Mouse (Mus musculus): ENCODE data around the gene Azgp1.
A peak's percentile ranks its signal among the peaks of the same experiment; 100 is the strongest.
"Not testable (repeated sequence)": the region's sequence is repeated elsewhere in the genome, so short reads cannot be mapped to it uniquely, and the experiment has no call there.

Azgp1 gene

DNA sequence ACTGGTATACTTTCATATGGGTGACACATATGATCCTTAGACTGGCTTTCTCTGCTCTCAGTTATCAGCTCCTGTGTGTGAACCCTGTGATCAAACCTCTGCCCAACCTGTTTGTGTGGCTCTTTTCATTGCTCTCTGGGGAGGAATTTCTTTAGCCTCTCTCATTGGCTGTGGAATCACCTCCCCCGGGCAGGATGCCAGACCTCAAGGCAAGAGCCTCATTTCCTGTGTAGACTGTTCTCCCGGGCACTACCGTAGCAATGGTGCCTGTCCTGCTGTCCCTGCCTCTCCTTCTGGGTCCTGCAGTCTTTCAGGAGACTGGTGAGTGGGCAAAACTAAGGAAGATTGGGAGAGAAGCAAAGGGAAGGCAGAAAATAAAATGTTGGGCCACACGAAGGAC lies at the start of gene Azgp1:
Gene Azgp1, plus strand, starts transcription at position 221 of the 400 bp plus-strand sequence.
- DNase-seq = no peak

DNA sequence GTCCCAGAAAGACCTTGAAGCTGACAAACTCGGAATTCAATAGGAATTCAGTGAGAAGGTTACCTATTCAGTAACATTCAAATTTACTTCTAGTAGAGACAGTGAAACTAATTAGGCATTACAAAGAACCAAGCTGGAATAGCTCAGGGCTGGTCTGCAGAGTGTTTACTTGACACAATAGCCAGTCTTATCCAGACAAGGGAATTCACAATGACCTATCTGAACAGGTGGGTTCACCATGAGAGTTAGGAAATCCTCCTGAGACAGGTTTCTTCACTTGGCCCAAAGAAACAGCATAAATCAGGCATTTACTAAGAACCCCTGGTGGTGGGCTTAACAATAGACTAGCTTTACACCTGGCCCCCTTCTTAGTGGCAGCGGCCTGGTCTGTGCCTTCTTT lies 47.4 kb upstream of the Azgp1 start:
- not testable (repeated sequence) for DNase-seq

DNA sequence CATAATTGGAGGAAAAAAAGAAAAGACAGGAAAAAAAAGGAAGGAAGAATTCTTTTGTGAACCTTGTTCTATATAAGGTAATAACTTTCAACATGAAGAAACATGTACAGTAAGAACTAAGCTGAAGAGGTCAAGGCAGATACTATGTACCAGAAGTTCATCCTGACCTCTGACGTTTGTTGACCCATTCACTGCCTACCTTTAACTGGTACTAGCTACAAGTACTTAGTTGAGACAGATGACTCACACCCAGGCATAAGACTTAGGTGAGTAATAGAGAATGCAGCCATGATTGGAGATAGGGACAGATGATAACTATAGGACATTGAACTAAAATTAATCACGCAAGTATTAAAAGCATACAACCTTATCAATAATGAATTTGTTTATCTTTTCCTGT lies 44.8 kb upstream of the Azgp1 start:
- no peak for DNase-seq

DNA sequence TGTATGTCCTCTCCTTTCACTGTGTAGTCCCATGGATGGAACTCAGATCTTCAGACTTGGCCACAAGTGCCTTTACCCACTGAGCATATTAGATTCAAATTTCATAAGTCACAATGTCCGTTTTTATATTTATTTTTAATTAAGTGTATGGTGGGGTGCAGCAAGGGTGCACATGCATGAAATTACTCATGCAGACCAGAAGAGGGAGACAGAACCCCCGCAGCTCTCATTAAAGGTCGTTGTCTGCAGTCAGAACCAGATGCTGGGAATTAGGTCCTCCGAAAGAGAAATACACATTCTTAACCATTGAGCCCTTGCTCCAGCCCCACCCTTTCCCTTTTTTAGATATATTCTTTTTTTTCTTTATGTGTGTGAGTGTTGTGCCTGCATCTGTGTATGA lies 44.1 kb upstream of the Azgp1 start:
- no peak for DNase-seq

DNA sequence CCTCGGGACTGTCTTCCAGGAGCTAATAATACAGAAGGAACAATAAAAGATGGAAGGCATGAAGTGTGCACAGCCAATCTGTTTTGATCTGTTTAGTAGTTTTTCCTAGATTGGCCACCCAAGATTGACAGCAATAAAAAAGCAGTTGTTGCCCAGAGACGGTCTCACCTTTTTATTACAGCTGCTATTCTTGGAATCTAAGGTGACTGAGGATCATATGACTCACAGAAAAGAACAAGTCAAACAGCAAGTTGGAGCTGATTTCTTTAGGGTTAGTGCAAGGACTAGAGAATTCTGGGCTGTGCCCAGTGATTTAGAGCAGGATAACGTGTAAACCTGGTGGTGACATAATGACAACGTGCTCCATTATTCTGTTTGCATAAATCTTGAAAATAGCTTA lies 40.4 kb upstream of the Azgp1 start:
- no peak for DNase-seq

DNA sequence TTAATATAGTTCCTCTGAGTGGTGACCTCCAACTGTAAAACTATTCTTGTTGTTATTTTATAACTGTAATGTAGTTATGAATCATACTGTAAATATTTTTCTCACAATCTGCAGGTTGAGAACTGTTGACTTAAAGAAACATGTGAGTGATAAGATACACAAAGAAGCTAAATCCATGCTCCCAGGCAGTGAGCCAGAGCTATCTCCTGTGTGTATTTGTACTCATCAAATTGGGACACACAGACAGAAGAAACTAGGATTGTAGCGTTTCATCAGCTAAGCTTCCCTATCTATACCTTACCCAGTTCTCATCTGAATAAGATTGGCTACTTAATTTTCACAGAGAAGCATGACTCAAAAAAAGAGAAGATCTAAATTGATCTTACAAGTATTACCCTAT lies 38.2 kb upstream of the Azgp1 start:
- no peak for DNase-seq

DNA sequence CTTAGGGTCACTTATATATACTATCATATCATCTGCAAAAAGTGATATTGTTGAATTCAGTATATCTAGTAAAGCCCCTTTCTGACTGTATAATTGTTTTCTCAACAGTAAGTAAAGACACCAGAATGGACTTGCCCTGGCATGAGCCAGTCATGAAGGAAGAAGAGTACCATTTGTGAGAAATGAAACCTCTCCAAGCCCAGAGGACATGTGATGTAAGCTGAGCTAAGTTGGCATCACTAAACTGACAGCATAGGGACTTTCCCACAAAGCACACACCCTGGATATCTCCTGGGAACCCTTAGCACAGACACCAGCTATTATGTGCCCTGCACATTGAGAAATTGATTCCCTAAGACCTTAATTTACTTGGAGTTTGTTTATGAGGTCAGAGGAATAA lies 34.0 kb upstream of the Azgp1 start:
- DNase-seq = no peak

DNA sequence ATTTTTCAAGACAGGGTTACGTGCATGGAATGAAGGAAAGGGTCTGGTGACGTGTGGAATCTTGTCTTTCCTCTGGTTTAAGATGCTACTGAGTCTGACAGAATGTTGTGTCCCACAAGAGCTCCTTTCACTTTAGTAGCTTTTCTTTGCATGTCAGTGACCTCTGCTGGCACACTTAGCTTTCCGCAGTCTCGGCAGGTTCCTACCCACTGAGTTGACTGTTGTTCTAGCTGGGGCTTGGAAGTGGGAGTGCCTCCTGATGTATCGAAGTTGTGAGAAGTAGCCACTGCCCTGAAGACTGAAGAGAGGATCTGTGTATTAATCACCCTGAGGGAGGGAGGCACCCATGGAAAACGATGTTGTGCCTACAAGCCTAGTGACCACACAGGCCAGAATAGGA lies 30.1 kb upstream of the Azgp1 start:
- DNase-seq = no peak

DNA sequence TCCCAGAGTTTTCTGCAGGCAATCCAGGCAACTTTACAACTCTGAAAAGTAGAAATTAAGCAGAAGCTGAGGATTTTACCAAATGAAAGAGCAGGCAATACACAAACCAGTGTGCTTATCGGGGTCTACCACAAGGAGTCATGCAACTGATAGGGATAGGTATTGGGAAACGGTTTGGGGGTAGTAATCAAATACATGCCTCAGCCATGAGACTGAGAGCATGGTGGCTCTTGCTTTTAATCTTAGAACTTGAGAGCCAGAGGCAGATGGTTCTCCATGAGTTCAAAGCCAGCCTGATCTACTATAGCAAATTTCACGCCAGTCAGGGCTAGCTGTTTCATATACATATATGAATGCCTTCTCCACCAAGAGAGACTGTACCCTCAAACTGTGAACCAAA lies 24.9 kb upstream of the Azgp1 start:
- no peak for DNase-seq

DNA sequence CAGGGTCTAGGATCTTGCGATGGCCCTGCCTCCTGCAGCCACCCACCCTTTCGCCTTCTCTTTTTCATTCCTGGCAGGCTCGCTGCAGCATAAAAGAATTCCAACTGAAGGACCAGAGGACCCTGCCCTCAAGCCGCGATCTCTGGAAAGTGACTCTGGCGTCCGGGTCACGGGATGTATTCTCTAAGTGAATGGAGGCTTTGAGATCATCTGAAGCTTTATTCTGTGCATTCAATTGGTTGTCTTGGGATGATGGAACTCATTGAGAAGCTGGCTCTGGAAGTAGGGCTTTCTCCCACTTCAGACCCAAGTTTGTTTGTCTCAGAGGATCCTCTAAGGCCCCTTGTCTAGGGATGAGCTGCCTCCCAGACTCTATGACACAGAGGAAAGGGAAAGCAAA lies 18.4 kb upstream of the Azgp1 start, which contains the start of gene Gjc3:
Gene Gjc3, minus strand, starts transcription at position 154 of the 400 bp plus-strand sequence.
- peak; percentile 22 for DNase-seq

DNA sequence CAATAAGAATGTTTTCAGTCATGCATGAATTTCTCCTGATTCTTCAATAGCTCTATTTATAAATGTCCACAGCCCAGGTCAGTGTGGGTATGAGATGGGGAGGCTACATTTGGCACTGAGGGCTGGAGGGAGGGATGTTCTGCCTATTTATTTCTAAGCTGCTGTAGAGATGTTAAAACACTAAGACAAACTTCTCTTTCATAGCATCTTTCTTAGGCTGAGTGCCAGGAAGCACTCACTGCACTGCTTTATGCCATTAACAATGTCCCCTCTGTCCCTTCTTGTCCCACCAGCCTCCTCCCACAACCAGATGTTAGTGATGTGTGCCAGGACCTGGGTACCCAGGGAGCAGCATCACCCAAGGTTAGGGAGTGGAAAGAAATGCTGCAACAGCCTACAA lies 14.8 kb upstream of the Azgp1 start:
- peak; percentile 87 for DNase-seq

DNA sequence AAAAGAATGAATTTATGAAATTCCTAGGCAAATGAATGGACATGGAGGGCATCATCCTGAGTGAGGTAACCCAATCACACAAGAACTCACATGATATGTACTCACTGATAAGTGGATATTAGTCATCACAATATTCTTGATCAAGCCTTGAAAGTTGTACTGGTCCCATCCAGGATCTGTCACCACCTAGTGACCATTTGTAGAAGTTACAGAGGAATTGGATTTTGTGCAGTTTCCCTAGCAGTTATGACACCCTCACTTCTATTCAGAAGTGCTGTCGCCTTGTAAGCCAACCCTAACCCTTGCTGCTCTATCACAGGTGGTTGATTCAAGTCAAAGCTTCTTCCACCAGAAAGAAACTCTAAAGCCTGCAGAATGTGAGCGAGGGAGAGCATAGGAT lies 8.2 kb upstream of the Azgp1 start:
- no peak for DNase-seq

DNA sequence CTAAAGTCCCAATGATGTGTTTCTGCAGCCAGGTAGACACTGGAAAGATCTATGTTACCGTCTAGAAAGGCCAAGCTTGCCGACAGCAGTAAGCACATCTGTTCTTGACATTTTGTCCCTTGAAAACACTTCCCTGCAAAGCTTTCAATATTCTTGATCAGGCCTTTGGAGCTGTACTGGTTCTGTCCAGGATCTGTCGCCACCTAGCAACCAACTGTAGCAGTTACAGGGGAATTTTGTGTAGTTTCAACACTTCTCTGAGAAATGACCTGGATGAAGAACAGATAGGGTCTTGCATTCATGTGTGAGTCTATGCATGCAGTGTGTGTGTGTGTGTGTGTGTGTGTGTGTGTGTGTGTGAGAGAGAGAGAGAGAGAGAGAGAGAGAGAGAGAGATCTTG lies 7.6 kb upstream of the Azgp1 start:
- DNase-seq = no peak

DNA sequence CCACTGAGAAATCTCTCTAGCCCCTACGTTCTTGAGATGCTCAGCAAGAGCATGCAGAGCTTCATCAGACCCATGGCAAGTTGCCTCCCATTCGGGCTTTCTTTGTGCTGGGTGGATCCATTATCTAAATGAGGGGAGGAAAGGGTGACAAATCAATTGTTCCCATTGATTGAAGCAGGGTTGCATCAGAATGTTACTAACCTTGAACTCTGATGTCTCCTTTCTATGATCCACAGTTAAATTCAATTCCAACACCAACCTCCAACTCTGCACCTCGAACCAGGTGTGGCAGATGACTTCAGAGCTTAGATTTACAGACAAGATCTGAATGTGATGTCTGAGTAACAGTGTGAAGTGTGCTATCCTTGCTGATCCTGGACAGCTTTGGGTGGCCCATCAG lies 6.6 kb upstream of the Azgp1 start:
- DNase-seq = no peak

DNA sequence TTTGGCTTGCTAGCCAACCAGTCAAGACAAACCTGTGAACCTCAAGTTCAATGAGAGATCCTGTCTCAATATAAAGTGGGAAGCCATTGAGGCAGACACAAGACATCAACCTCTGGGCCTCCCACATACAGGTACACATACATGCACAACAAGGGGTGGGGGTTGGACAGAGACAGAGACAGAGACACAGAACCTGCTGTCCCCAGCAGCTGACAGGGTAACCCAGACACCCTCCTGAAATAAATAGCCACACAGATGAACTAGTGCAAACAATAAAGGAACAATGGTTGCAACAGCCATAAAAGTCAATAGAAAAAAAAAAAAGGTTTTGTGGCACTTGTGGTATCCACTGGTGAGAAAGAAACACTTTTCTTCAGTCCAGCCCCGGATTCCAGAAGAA lies 5.9 kb upstream of the Azgp1 start:
- DNase-seq = no peak

DNA sequence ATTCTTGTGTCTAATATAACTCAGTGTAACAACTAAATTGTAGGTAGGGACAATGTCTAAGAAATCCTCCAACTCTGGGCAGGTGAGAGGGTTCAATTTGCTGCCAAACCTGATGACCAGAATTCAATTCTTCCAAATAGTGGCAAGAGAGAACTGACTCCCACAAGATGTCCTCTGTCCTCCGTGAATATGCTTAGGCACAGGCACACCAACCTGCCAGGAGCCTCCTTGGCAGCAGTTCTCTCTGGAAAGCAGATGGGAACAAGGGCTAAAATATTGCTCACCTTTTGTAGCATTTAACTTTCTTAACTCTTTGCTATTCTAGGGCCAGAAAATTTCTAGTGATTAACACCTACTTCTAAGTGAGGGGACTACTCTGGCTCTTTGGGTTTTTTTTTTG lies 4.0 kb upstream of the Azgp1 start:
- DNase-seq = no peak

DNA sequence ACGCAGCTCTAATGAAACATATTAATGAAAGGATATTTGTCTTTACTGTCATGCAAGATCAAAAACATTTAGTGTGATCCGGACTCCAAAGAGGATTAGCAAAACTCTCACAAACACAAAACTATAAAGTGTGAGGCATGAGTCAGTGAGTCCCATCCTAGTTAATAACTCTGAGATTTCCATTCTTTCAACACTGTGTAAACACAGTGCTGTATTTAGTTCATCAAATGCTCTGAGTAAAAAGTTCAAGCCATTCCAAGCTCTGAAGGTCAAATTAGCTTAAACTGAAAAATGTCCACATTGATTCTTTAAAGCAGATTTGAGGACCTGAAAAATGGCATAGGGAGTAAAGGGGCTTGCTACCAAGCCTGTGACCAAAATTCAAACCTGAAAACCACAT lies 2.2 kb upstream of the Azgp1 start:
- no peak for DNase-seq

DNA sequence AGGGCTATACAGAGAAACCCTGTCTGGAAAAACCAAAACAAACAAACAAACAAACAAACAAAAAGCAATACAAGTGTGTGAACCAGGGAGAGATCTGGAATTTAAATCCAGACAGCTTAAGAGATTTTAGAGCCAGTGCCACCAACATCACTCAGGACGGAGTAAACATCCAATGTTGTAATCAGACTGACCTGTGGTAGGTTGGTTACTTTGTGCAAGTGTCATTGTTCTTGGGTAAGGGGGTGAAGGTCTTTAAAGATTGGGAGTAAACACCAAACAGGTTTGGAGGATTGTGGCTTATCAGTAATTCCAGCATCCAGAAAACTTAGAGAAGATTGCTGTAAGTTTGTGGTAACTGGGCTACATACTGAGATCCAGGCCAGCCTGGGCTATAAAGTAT lies 5.0 kb downstream of the Azgp1 start:
- no peak for DNase-seq

DNA sequence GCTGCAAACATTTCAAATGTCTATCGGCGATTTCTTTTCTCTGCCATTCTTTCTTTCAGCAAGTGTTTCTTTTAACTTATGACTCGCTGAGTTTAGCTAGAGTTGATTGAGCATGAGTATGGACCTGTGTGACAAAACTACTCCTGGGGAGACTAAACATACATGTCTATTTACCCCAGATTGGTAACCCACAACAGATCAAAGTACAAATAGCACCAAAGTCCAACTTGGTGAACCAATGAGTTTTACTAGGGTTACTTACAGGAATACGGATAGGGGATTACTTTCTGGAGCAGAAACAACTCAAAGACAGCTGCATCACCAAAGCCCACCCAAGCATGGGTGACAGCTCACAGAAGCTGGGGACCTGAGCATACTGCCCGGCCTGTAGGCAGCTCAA lies 28.1 kb downstream of the Azgp1 start:
- no peak for DNase-seq

DNA sequence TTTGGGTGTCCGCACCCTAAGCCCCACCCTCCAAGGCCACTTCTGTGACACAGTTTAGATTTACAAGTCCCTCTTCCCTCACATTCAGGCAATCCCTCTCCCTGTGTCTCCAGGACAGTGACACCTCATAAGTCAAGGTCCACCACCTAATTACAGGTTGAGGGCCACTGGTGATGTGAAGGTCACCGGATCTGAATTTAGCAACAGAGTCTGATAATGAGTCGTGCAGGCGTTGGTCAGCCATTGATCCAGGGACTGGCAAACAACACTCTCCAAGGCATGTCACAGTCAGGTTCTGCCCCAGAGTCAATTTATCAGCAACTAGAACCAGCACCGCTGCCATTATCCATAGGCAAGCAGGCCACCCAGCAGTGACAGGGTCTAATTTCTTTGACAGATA lies 31.1 kb downstream of the Azgp1 start:
- DNase-seq = no peak

DNA sequence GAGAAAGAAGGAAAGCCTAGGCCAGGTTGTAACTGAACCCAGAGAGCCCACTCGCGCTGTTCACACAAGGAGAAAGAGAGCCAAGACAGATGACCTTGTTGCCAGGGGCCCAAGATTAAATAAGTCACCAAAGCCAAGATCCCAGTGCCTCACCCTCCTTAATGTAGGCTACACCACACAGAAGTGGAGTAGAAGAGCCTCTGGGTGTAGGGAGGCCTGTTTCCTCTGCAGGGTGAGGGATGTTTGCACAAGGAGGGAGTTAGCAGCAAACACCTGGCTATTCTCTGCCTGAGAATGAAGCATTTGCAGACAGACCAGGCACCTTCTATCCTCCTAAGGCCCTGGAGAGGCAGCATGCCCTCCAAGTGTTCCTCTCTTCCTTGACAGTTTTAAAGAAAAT lies 35.2 kb downstream of the Azgp1 start:
- DNase-seq = no peak

DNA sequence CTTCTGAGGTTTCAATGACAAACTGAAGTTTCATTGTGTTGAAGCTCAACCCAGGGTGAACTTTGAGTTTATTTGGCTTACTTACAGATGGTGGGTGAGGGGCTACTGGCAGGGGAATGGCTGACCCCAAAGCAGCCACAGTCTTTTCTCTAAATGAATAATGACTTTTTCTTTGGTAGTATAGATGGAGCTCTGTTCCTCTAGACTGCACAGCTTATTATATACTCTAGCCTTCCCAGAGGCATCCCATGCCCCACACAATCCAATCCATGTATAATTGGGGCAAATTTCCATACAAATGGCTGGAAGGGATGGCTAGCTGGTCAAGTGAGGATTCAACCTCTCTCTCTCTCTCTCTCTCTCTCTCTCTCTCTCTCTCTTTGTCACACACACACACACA lies 35.7 kb downstream of the Azgp1 start:
- DNase-seq = no peak

DNA sequence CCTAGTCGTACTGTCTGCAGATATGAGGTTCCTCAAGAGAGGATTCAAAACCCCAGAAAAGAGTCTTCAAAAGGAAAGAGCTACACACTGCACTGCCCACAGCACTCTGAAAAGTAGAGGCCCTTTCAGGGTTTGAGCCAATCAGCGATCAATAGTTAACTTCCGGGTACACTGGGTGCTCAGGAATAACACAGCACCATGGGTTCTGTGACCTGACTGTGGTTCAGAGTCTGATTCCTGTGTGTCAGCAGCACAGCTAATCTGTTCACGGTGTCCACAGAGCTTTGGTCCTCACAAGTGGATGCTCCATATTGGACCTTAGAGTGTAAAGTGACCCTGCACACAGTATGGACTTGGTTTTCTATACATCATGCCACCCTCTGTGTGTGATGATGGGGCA lies 38.3 kb downstream of the Azgp1 start:
- DNase-seq = not testable (repeated sequence)

DNA sequence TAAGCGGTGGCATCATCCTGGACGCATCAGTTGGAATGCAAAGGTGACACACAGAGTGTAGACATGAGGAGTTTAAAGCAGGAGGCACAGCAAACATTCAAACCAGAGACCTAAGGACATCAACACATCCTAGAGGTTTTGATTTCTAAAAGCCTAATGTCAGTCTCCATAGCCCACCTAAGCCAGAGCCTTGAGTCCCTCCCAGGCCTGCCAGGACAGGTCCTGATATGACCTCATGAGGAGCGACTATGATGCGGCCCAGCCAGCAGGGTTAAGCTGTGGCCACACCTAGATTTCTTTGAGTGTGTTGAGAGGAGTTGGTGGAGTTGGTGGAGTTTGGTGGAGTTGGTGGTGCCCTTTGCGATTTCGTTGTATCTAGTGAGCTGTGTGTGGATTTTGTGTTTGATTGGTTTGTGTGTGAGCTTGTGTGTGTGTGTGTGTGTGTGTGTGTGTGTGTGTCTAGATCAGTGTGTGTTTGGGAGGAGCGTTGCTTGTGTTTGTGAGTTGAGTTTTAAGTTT lies 39.7 kb downstream of the Azgp1 start, which contains the start of the genes Smok3a and Smok3b:
Gene Smok3a, plus strand, starts transcription at position 301 of the 519 bp plus-strand sequence.
Gene Smok3b, plus strand, starts transcription at position 469 of the 519 bp plus-strand sequence.
- not testable (repeated sequence) for DNase-seq

Data from layer of hippocampus, adult 9-11 months (tissue).